Mouse (Mus musculus) brain, adult 2 months (tissue): ENCODE measurements around the gene Eid2b.
"Not testable (repeated sequence)": the region's sequence is repeated elsewhere in the genome, so short reads cannot be mapped to it uniquely, and the experiment has no call there.

Source experiments
- DNase-seq: peaks from one replicate; pipeline ENCODE4 v3.0.0; 2011; ENCODE audit warnings: low read depth, low spot score

Gene Eid2b

DNA sequence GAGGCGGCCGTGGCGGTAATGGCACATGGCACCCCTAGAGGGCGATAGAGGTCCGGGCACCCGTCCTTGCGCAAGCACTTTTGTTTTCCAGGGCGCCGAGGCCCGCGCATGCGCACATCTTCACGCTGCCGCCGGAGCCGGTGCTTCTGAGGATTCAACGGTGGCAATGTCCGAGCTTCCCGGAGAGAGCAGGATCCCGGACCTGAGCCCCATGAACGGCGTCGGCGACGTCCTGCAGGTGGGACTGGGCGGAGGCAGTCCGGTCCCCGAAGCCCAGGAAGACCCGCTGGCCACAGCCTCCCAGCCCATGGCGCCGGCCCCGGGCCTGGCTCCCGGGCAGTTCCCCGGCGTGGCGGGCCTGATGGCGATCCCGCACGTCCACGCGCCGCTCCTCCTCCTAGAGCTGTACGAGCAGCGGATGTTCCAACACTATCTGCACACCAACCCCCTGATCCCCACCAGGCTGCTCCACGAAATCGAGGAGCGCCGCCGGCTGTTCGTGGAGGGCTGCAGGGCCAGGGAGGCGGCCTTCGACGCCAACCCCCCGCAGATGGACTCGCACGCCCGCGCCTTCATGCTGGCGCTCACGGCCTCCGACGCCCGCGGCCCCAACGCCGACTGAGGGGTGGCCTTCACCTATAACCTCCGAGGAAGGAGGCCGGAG is at the start of gene Eid2b:
TSS of gene Eid2b (plus strand) at position 125 of the 664 bp plus-strand sequence.
- DNase-seq, result peak; percentile 97

GRCm38 (mm10) chr7:28243943-28244342 is 33.6 kb upstream of the Eid2b start:
- DNase-seq, result not testable (repeated sequence)

DNA sequence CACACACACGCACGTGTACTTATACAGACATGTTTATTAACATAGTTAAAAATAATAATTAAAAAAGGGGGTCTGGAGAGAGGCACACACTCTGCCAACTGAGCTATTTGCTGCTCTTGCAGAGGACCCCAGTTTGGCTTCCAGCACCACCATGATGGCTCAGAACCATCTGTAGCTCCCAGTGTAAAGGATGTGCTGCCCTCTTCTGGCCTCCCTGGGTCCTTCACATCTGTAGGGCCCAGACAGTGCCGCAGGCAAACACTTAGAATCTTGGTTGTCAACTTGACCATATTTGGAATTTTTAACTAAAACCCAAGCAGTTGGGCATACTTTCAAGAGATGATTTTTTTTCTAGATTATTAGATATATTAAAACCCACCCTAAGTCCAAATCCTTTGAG is 28.6 kb upstream of the Eid2b start:
- DNase-seq, result no peak

DNA sequence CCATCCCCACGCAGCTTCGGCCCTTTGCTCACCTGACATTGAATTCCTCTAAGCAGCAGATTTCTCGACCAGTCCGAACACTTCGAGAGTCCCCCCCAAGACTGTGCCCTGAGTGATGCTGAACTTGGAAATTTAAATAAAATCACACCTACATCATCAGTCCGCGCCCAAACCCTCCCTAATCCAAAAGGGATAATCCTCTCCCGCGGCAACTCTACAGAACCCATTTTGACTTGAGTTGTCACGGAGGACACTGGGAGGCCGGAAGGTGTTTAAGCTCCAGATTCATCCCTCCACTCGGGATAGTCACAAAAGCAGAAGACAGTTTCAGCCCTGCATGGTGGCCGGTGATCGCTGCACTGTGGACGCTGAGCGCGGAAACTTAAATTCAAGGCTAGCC is 25.6 kb upstream of the Eid2b start:
- DNase-seq, result no peak

GRCm38 (mm10) chr7:28254591-28254990 is 22.9 kb upstream of the Eid2b start:
- DNase-seq, result no peak

GRCm38 (mm10) chr7:28255476-28255875 is 22.1 kb upstream of the Eid2b start:
- DNase-seq, result no peak

DNA sequence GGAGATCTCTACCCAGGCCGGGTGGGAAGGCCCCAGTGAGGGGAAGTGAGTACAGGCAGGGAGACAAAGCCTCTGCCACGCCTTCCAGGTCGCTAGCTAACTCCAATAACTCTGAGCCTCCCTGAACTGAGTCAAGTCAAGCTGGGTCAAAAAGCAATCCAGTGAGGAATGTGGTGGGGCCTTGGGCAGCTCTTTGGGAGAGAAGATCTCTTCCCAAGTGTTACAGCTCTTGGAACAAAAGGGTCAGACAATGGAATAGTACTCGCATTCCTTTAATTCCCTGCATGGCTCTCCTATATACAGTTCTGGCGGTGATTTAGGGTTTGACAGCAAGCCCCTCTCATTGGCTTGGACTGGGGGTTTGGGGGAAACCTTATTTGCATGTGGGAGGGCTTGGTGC is 14.7 kb upstream of the Eid2b start:
- DNase-seq, result no peak

DNA sequence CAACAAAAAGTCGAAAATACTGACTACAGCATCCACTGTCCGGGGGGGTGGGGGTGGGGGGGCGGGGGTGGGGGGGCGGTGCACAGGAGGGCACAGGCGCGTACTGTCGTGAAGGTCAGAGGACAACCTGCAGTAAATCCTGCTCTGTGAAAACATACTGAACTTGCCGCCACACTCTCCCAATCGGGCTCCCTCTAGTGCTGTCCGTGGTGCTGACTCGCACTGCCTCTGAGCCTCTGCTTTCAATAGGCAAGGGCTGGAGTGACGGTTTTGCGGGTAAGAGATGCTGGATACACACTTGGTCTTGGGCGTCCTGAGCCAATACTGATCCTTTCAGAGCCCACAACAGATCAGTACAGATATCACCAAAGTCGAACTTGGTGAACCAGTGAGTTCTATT is 13.8 kb upstream of the Eid2b start:
- peak; percentile 42 for DNase-seq

GRCm38 (mm10) chr7:28265391-28265790 is 12.1 kb upstream of the Eid2b start:
- DNase-seq, result peak; percentile 18

DNA sequence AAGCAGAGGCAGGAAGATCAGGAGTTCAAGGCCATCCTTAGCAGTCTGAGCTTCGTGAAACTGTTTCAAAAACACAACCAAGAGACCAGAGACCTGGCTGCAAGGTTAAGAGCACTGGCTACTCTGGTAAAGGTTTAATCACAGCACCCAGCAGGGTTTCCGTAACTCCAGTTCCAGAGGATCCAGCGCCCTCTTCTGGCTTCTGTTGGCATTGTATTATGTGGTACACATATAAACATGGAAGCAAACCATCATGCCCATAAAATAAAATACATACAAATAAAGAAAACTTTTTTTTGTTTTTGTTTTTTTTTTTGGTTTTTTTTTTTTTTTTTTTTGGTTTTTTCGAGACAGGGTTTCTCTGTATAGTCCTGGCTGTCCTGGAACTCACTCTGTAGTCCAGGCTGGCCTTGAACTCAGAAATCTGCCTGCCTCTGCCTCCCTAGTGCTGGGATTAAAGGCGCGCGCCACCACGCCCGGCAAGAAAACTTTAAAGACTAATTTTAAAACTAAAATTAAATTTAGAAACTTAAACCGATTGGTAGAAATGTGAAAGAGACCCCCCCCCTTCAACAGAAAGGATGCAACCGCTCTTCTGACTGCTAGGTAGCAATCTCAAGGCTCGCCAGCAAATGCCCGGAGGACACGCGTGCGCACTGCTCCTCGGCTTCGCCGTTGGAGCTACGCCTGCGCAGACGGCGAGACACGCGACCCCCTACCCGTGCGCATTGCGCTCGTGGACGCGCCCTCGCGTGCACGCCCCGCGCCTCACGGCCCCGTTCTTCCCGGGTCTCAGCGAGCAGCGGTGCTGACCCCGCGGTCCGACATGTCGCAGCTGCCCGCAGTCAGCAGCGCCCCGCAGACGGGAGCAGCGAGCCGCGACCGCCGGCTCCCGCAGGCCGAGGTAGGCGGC is 10.2 kb upstream of the Eid2b start, which contains the start of gene Eid2:
TSS of gene Eid2 (plus strand) at position 753 of the 913 bp plus-strand sequence.
- DNase-seq, result peak; percentile 97

- DNase-seq, result peak; percentile 78
Measured at GRCm38 (mm10) chr7:28268042-28268531, 9.5 kb upstream of the Eid2b start.

DNA sequence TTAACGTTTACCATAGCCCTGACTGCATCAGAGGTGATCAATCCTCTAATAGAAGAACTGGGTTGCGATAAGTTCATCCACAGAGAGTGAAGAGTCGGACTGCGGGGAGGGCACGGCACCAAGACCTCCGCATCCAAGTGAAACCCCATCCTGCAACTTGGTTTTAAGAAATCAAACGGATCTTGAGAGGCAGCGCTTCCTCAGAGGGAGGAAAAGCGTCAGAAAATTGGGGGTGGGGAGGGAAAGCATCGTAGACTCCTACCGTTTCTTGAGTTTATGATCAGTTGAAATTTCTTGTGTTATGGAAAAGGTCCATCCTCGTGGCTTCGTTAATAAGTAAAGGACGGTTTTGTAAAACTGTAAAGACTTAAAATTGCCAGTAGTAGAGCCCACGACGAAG is 9.0 kb upstream of the Eid2b start:
- DNase-seq, result peak; percentile 21

- DNase-seq, result no peak
Measured at GRCm38 (mm10) chr7:28269355-28269754, 8.2 kb upstream of the Eid2b start.

GRCm38 (mm10) chr7:28271761-28272160 is 5.8 kb upstream of the Eid2b start:
- DNase-seq, result no peak

- DNase-seq, result no peak
Measured at GRCm38 (mm10) chr7:28277237-28277614, 313 bp upstream of the Eid2b start.

GRCm38 (mm10) chr7:28278279-28278652 is 727 bp downstream of the Eid2b start:
- DNase-seq, result no peak

GRCm38 (mm10) chr7:28280630-28281029 is 3.1 kb downstream of the Eid2b start:
- DNase-seq, result no peak

- DNase-seq, result peak; percentile 11
Measured at GRCm38 (mm10) chr7:28290165-28290564, 12.6 kb downstream of the Eid2b start.

GRCm38 (mm10) chr7:28290638-28291590 is 13.4 kb downstream of the Eid2b start, which contains the start of gene Selenov:
TSS of gene Selenov (minus strand) at chr7:28291186.
- peak; percentile 79 for DNase-seq

- peak; percentile 79 for DNase-seq
Measured at GRCm38 (mm10) chr7:28294481-28294880, 16.9 kb downstream of the Eid2b start.

DNA sequence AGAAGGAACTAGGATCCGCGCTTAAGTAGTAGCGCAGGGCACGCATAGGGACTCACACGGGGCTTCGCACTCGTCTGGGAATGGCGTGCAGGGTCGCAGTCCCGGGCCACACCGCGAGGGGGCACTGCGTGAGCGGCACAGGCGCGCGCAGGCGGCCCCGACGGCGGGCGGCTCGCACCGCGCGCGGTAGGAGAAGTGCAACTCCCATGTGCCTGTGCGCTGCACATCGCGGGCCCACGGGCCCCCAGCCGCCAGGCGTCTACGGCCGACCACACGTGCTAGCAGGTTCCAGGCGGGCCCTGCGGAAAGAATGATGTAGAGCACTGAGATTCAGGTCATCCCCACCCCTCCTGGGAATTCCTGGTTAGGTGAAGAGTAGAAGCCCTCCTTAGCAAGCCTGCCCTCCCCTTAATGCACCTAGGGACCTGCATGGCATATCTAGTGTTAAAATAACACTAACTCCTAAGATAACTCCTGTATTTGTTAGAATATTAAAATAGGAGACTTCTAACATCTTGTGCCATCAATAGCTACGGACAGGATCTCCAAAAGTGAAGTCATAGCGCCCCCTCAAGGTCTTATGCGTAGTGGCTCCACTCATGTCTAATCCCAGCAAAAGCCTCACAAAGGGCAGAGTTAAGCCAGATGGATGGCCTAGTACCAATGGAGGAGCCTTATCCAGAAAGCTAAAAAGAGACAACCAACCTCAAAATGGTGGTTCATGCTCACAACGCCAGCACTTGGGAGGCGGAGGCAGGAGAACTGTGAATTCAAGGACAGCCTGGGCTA is 21.5 kb downstream of the Eid2b start:
- peak; percentile 89 for DNase-seq
